Mouse (Mus musculus) MEL (cell line): ENCODE data around the gene Nt5e. TPM values are rescaled to one million over a fixed set of nuclear protein-coding genes. Genes with fewer than 3 reads are reported as not detected.

Experiments
- DNase-seq: peaks from one replicate; pipeline ENCODE4 v3.0.0; 2011; ENCODE audit warnings: low read depth, low spot score
- H3K27ac ChIP-seq: 2 replicates; pipeline ENCODE4 v1.5.1; 2012; ENCODE audit warnings: low read depth, mild to moderate bottlenecking, control low read depth, low read length, moderate library complexity; ENCODE audit not compliant: control insufficient read depth
- H3K27me3 ChIP-seq, 2 experiments: fragments of 150-350 bp in 1 of 2; sonication (generic) in 1 of 2; 2 replicates each; pipeline ENCODE4 v1.6.1; 2012; ENCODE audit warnings: low read length in 2 of 2, mild to moderate bottlenecking in 2 of 2, improper control_type of control experiment in 1 of 2, moderate library complexity in 1 of 2; ENCODE audit not compliant: insufficient read depth in 2 of 2, control insufficient read depth in 1 of 2
- H3K36me3 ChIP-seq, 2 experiments: 2 replicates each; pipeline ENCODE4 v1.6.1; 2012 to 2014; ENCODE audit warnings: low read length in 2 of 2, improper control_type of control experiment in 1 of 2, inconsistent platforms in 1 of 2, mild to moderate bottlenecking in 1 of 2; ENCODE audit not compliant: insufficient read depth in 2 of 2, control insufficient read depth in 1 of 2
- H3K4me1 ChIP-seq, 2 experiments: fragments of 150-350 bp in 1 of 2; sonication (generic) in 1 of 2; 2 replicates each; pipeline ENCODE4 v1.6.1; 2012; ENCODE audit warnings: low read length in 2 of 2, improper control_type of control experiment in 1 of 2, mild to moderate bottlenecking in 1 of 2; ENCODE audit not compliant: insufficient read depth in 2 of 2, control insufficient read depth in 1 of 2
- H3K4me3 ChIP-seq, 2 experiments: fragments of 150-350 bp in 1 of 2; sonication (generic) in 1 of 2; 2 replicates each; pipeline ENCODE4 v1.5.1; 2012; ENCODE audit warnings: low read depth in 2 of 2, low read length in 2 of 2, mild to moderate bottlenecking in 2 of 2, moderate library complexity in 2 of 2, control low read depth in 1 of 2, improper control_type of control experiment in 1 of 2; ENCODE audit not compliant: control insufficient read depth in 1 of 2, insufficient read depth in 1 of 2
- H3K79me2 ChIP-seq: 2 replicates; pipeline ENCODE4 v1.6.1; 2012; ENCODE audit warnings: mild to moderate bottlenecking, low read length, moderate library complexity; ENCODE audit not compliant: control insufficient read depth, poor library complexity, insufficient read depth
- H3K9ac ChIP-seq: 2 replicates; pipeline ENCODE4 v1.6.1; 2012; ENCODE audit warnings: low read depth, mild to moderate bottlenecking, control low read depth, low read length, moderate library complexity; ENCODE audit not compliant: control insufficient read depth, poor library complexity, severe bottlenecking
- H3K9me3 ChIP-seq: fragments of 150-350 bp; sonication (generic); replicated peaks from 2 replicates; pipeline ENCODE4 v1.6.1; 2012; ENCODE audit warnings: mild to moderate bottlenecking, low read length, improper control_type of control experiment, moderate library complexity; ENCODE audit not compliant: insufficient read depth
- CHD1 ChIP-seq: IDR thresholded peaks from 2 replicates; pipeline ENCODE4 v1.6.1; 2012; ENCODE audit warnings: low read depth, mild to moderate bottlenecking, inconsistent platforms, low read length, improper control_type of control experiment
- CHD2 ChIP-seq: IDR thresholded peaks from 2 replicates; pipeline ENCODE4 v1.6.1; 2011; ENCODE audit warnings: low read length, improper control_type of control experiment
- CTCF ChIP-seq, 3 experiments: IDR thresholded peaks in 2 of 3; conservative IDR thresholded peaks in 1 of 3; 2 replicates each; pipeline ENCODE4 v1.5.1; 2011 to 2012; ENCODE audit warnings: low read length in 3 of 3, low read depth in 2 of 3, mild to moderate bottlenecking in 2 of 3, improper control_type of control experiment in 1 of 3, inconsistent platforms in 1 of 3, mixed read lengths in 1 of 3, moderate library complexity in 1 of 3; ENCODE audit not compliant: control insufficient read depth in 1 of 3, insufficient read depth in 1 of 3, poor library complexity in 1 of 3, severe bottlenecking in 1 of 3
- E2F4 ChIP-seq: IDR thresholded peaks from 2 replicates; pipeline ENCODE4 v1.6.1; 2011; ENCODE audit warnings: low read depth, low read length, improper control_type of control experiment, borderline replicate concordance
- ELF1 ChIP-seq: IDR thresholded peaks from 2 replicates; pipeline ENCODE4 v1.6.1; 2014; ENCODE audit warnings: low read depth, mild to moderate bottlenecking, inconsistent platforms, low read length, improper control_type of control experiment, moderate library complexity
- GATA1 ChIP-seq: IDR thresholded peaks from 2 replicates; pipeline ENCODE4 v1.6.1; 2011; ENCODE audit warnings: low read depth, low read length, improper control_type of control experiment
- HCFC1 ChIP-seq: IDR thresholded peaks from 2 replicates; pipeline ENCODE4 v1.6.1; 2012; ENCODE audit warnings: low read depth, mild to moderate bottlenecking, inconsistent platforms, low read length, improper control_type of control experiment, moderate library complexity
- JUND ChIP-seq: IDR thresholded peaks from 2 replicates; pipeline ENCODE4 v1.6.1; 2011; ENCODE audit warnings: low read depth, mild to moderate bottlenecking, improper control_type of control experiment, low read length
- KAT2A ChIP-seq: conservative IDR thresholded peaks from 2 replicates; pipeline ENCODE4 v1.6.1; 2012; ENCODE audit warnings: low read depth, low read length, improper control_type of control experiment, inconsistent platforms
- MAFK ChIP-seq: IDR thresholded peaks from 2 replicates; pipeline ENCODE4 v1.6.1; 2011; ENCODE audit warnings: low read depth, mild to moderate bottlenecking, low read length, improper control_type of control experiment, borderline replicate concordance
- MAX ChIP-seq: IDR thresholded peaks from 2 replicates; pipeline ENCODE4 v1.6.1; 2011; ENCODE audit warnings: low read length, improper control_type of control experiment
- MAZ ChIP-seq: IDR thresholded peaks from 2 replicates; pipeline ENCODE4 v1.6.1; 2012; ENCODE audit warnings: low read depth, mild to moderate bottlenecking, inconsistent platforms, low read length, improper control_type of control experiment
- MEF2A ChIP-seq: IDR thresholded peaks from 2 replicates; pipeline ENCODE4 v1.6.1; 2014; ENCODE audit warnings: low read depth, mild to moderate bottlenecking, inconsistent platforms, low read length, improper control_type of control experiment; ENCODE audit not compliant: poor library complexity, insufficient replicate concordance, severe bottlenecking; ENCODE audit errors: extremely low read depth
- MXI1 ChIP-seq: IDR thresholded peaks from 2 replicates; pipeline ENCODE4 v1.6.1; 2011; ENCODE audit warnings: mild to moderate bottlenecking, low read depth, low read length, improper control_type of control experiment
- MYB ChIP-seq: IDR thresholded peaks from 2 replicates; pipeline ENCODE4 v1.6.1; 2011; ENCODE audit warnings: mild to moderate bottlenecking, low read depth, low read length, improper control_type of control experiment
- MYC ChIP-seq: IDR thresholded peaks from 2 replicates; pipeline ENCODE4 v1.6.1; 2011; ENCODE audit warnings: low read depth, mild to moderate bottlenecking, low read length, improper control_type of control experiment, moderate library complexity
- NELFE ChIP-seq: IDR thresholded peaks from 2 replicates; pipeline ENCODE4 v1.6.1; 2011; ENCODE audit warnings: low read depth, low read length, improper control_type of control experiment
- NRF1 ChIP-seq: IDR thresholded peaks from 2 replicates; pipeline ENCODE4 v1.6.1; 2014; ENCODE audit warnings: low read depth, mild to moderate bottlenecking, inconsistent platforms, low read length, improper control_type of control experiment, moderate library complexity; ENCODE audit not compliant: poor library complexity, insufficient read depth, severe bottlenecking
- POLR2A ChIP-seq, 2 experiments: IDR thresholded peaks; 2 replicates each; pipeline ENCODE4 v1.6.1; 2011 to 2012; ENCODE audit warnings: low read length in 2 of 2, mild to moderate bottlenecking in 2 of 2, control low read depth in 1 of 2, improper control_type of control experiment in 1 of 2, low read depth in 1 of 2, moderate library complexity in 1 of 2; ENCODE audit not compliant: control insufficient read depth in 1 of 2, insufficient read depth in 1 of 2, poor library complexity in 1 of 2
- POLR2AphosphoS2 ChIP-seq: IDR thresholded peaks from 2 replicates; pipeline ENCODE4 v1.6.1; 2011; ENCODE audit warnings: low read length, improper control_type of control experiment
- POLR2AphosphoS5 ChIP-seq: IDR thresholded peaks from 2 replicates; pipeline ENCODE4 v1.6.1; 2012; ENCODE audit warnings: low read depth, borderline replicate concordance, mild to moderate bottlenecking, inconsistent platforms, low read length, moderate library complexity, mixed read lengths
- RAD21 ChIP-seq: IDR thresholded peaks from 2 replicates; pipeline ENCODE4 v1.6.1; 2011; ENCODE audit warnings: mild to moderate bottlenecking, low read depth, low read length, improper control_type of control experiment
- RCOR1 ChIP-seq: IDR thresholded peaks from 2 replicates; pipeline ENCODE4 v1.6.1; 2012; ENCODE audit warnings: low read depth, mild to moderate bottlenecking, inconsistent platforms, low read length, improper control_type of control experiment
- SIN3A ChIP-seq: IDR thresholded peaks from 2 replicates; pipeline ENCODE4 v1.6.1; 2012; ENCODE audit warnings: low read length, improper control_type of control experiment, inconsistent platforms
- SMC3 ChIP-seq: IDR thresholded peaks from 2 replicates; pipeline ENCODE4 v1.6.1; 2011; ENCODE audit warnings: low read depth, low read length, improper control_type of control experiment
- TAL1 ChIP-seq: IDR thresholded peaks from 2 replicates; pipeline ENCODE4 v1.6.1; 2012; ENCODE audit warnings: mild to moderate bottlenecking, inconsistent platforms, low read length, moderate library complexity, mixed read lengths
- TBP ChIP-seq: IDR thresholded peaks from 2 replicates; pipeline ENCODE4 v1.8.0; 2011; ENCODE audit warnings: low read depth, low read length, improper control_type of control experiment
- TCF12 ChIP-seq: IDR thresholded peaks from 2 replicates; pipeline ENCODE4 v1.6.1; 2014; ENCODE audit warnings: low read depth, mild to moderate bottlenecking, inconsistent platforms, low read length, improper control_type of control experiment, moderate library complexity
- UBTF ChIP-seq: IDR thresholded peaks from 2 replicates; pipeline ENCODE4 v1.6.1; 2012; ENCODE audit warnings: low read depth, mild to moderate bottlenecking, inconsistent platforms, low read length, improper control_type of control experiment, moderate library complexity, borderline replicate concordance; ENCODE audit not compliant: insufficient read depth
- USF1 ChIP-seq: IDR thresholded peaks from 2 replicates; pipeline ENCODE4 v1.6.1; 2014; ENCODE audit warnings: low read depth, mild to moderate bottlenecking, inconsistent platforms, low read length, improper control_type of control experiment, moderate library complexity
- USF2 ChIP-seq, 2 experiments: IDR thresholded peaks; 2 replicates each; pipeline ENCODE4 v1.6.1; 2011 to 2012; ENCODE audit warnings: improper control_type of control experiment in 2 of 2, low read length in 2 of 2, borderline replicate concordance in 1 of 2, inconsistent platforms in 1 of 2, low read depth in 1 of 2, mild to moderate bottlenecking in 1 of 2; ENCODE audit not compliant: insufficient read depth in 1 of 2
- ZC3H11A ChIP-seq: IDR thresholded peaks from 2 replicates; pipeline ENCODE4 v1.6.1; 2012; ENCODE audit warnings: low read depth, mild to moderate bottlenecking, inconsistent platforms, low read length, improper control_type of control experiment
- ZKSCAN1 ChIP-seq: IDR thresholded peaks from 2 replicates; pipeline ENCODE4 v1.6.1; 2012; ENCODE audit warnings: low read depth, mild to moderate bottlenecking, inconsistent platforms, low read length, improper control_type of control experiment, moderate library complexity
- ZMIZ1 ChIP-seq: IDR thresholded peaks from 2 replicates; pipeline ENCODE4 v1.6.1; 2012; ENCODE audit warnings: low read depth, mild to moderate bottlenecking, inconsistent platforms, low read length, improper control_type of control experiment, moderate library complexity
- ZNF384 ChIP-seq: IDR thresholded peaks from 2 replicates; pipeline ENCODE4 v1.6.1; 2012; ENCODE audit warnings: low read depth, mild to moderate bottlenecking, inconsistent platforms, low read length, improper control_type of control experiment
- polyA plus RNA-seq, 2 experiments: library from polyadenylated mRNA; stranded (reverse) in 1 of 2; unstranded in 1 of 2; fragments of >175 nt in 1 of 2; fragments of >200 nt in 1 of 2; gene quantifications; 2 replicates each; pipeline versions ENCODE4 v1.2.1 to v1.2.4; 2012; ENCODE audit warnings: low replicate concordance in 2 of 2, low read depth in 1 of 2; ENCODE audit not compliant: insufficient read length in 2 of 2, insufficient read depth in 1 of 2, missing spikeins in 1 of 2
- total RNA-seq: library from RNA; depleted of rRNA; stranded (reverse); fragments of 300-350 nt; gene quantifications from 2 replicates; pipeline ENCODE4 v1.2.3, GENCODE M21; 2012

Nt5e gene
- total and polyA plus RNA-seq, 3 experiments = 0.12 to 0.19 TPM; not detected in 1

- TF ChIP-seq ZMIZ1 (no peak), RAD21 (no peak)
Observed at GRCm38 (mm10) chr9:88380076-88380475, 53.1 kb downstream of the Nt5e start (continued).

- H3K79me2 ChIP-seq = no peaks in the 10 kb centered on the region
- peak; percentile 55 for DNase-seq
- H3K27me3 ChIP-seq = no peaks in the 10 kb centered on the region
- H3K4me1 ChIP-seq = peaks cover 16 to 22% of the 10 kb centered on the region in 2 experiments
- peak overlapping the region; percentile 92 for H3K27ac ChIP-seq
- H3K4me3 ChIP-seq = no peak overlapping the region
- TF ChIP-seq RCOR1 (no peak), POLR2AphosphoS2 (no peak), TCF12 (no peak), POLR2AphosphoS5 (no peak), HCFC1 (no peak), RAD21 (no peak), MYB (no peak), GATA1 (no peak), SIN3A (peak; percentile 53), TAL1 (no peak), ZC3H11A (no peak), NELFE (no peak), ZKSCAN1 (no peak), ZMIZ1 (no peak), JUND (no peak), MAX (peak; percentile 30; the same call in 1 of the 2 replicates), ELF1 (no peak), USF2 (IDR thresholded peaks at IDR 0.05; ENCODE audit: borderline replicate concordance in 1 of 2, insufficient read depth in 1 of 2, low read depth in 1 of 2, low read length in 2 of 2) (no peak), MEF2A (no peak), E2F4 (no peak), MAFK (no peak), KAT2A (no peak), NRF1 (no peak), ZNF384 (no peak), CHD1 (0 out of 2 replicates have a peak, but pooled peaks have one; percentile 30), TBP (no peak), USF1 (no peak), MAZ (no peak), CHD2 (no peak), POLR2A (IDR thresholded peaks at IDR 0.05; ENCODE audit: control insufficient read depth in 1 of 2, insufficient read depth in 1 of 2, low read depth in 1 of 2, low read length in 2 of 2, poor library complexity in 1 of 2) (no peak), SMC3 (no peak), MXI1 (peak; percentile 59; the same call in 1 of the 2 replicates), MYC (no peak), UBTF (no peak), CTCF (IDR thresholded peaks at IDR 0.05 in 2 of 3, conservative IDR thresholded peaks at IDR 0.05 in 1 of 3; ENCODE audit: control insufficient read depth in 1 of 3, insufficient read depth in 1 of 3, low read depth in 2 of 3, low read length in 3 of 3, poor library complexity in 1 of 3, severe bottlenecking in 1 of 3) (no peak)
- H3K9ac ChIP-seq = peak overlapping the region; percentile 24; the same call in 1 of the 2 replicates
- H3K9me3 ChIP-seq = no peaks in the 10 kb centered on the region
- H3K36me3 ChIP-seq = peaks cover 4 to 24% of the 10 kb centered on the region in 2 experiments
Observed at GRCm38 (mm10) chr9:88380542-88380941, 53.5 kb downstream of the Nt5e start.
